Mouse (Mus musculus): Measurements from ENCODE around the gene Setd6.

GRCm38 (mm10) chr8:95712395-95712794 is 3.3 kb upstream of the Setd6 start:
- TF ChIP-seq POLR2A (IDR thresholded peaks at IDR 0.05; ENCODE audit: low read depth, low read length): no peak
- TF ChIP-seq CTCF (IDR thresholded peaks at IDR 0.05; ENCODE audit: extremely low read depth, insufficient read depth, insufficient read length, insufficient replicate concordance): no peak

Measured in spleen, adult 2 months (tissue).